Mouse (Mus musculus): ENCODE measurements at regions not wholly inside any gene's neighbourhood (a gene's known extent, or its start where the extent isn't known, plus 50 kb on each side); places are given as distances from the start of the nearest gene placed in this dataset.
"Not testable (repeated sequence)": the region's sequence is repeated elsewhere in the genome, so short reads cannot be mapped to it uniquely, and the experiment has no call there.

DNA sequence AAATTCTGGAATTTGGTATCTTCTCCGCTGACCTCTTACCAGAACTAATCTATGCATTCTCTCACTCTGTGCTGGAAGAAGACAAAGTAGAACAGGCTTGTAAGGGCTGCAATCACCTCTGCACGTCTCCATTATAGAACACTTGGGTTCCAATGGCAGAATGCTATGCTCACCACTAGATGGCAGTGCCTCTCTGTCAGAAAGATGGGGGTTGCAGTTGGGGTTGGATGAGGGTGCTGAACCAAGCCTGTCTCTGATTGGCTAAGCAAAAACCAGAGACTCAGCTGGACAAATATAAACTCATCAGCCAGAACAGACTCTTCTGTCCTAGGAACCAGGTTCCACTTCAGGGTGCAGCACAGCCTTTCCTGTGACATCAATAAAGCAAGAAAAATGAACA is 850.0 kb upstream of the Olfr1507 start:
- not testable (repeated sequence) for TF ChIP-seq POLR2A (IDR thresholded peaks at IDR 0.05; ENCODE audit: borderline replicate concordance, insufficient read depth, low read length); CTCF (IDR thresholded peaks at IDR 0.05; ENCODE audit: borderline replicate concordance, insufficient read depth, low read depth, low read length)

Data from cerebellum, adult 2 months (tissue).